Mouse (Mus musculus) midbrain, embryonic 14.5 days (tissue): Measurements from ENCODE around the gene A930002H24Rik. TPM values are rescaled to one million over a fixed set of nuclear protein-coding genes. Genes with fewer than 3 reads are reported as not detected.

Source experiments
- ATAC-seq: fragments of 200-750 bp; cut with Nextera tagmentation; 2 replicates; pipeline ENCODE4 v1.8.0; 2017; ENCODE audit warnings: moderate number of reproducible peaks, moderate library complexity; ENCODE audit not compliant: low FRiP score, low TSS enrichment
- DNase-seq: peaks from one replicate; pipeline ENCODE4 v3.0.0-alpha.2; 2015
- H3K27ac ChIP-seq: fragments of 300-500 bp; sonication (generic); replicated peaks from 2 replicates; pipeline ENCODE4 v1.5.1; 2014; ENCODE audit warnings: mild to moderate bottlenecking, low read depth, low read length, moderate library complexity
- H3K27me3 ChIP-seq: fragments of 300-500 bp; sonication (generic); 2 replicates; pipeline ENCODE4 v1.6.1; 2014; ENCODE audit warnings: low read length, control low read depth, mixed read lengths; ENCODE audit not compliant: control insufficient read depth, insufficient read depth
- H3K36me3 ChIP-seq: fragments of 300-500 bp; sonication (generic); 2 replicates; pipeline ENCODE4 v1.6.1; 2014; ENCODE audit warnings: low read length, control low read depth; ENCODE audit not compliant: control insufficient read depth, insufficient read depth
- H3K4me1 ChIP-seq: fragments of 300-500 bp; sonication (generic); 2 replicates; pipeline ENCODE4 v1.6.1; 2014; ENCODE audit warnings: mild to moderate bottlenecking, antibody characterized with exemption, low read length, control low read depth; ENCODE audit not compliant: control insufficient read depth, insufficient read depth
- H3K4me2 ChIP-seq: fragments of 300-500 bp; sonication (generic); 2 replicates; pipeline ENCODE4 v1.6.1; 2014; ENCODE audit warnings: mild to moderate bottlenecking, low read length, moderate library complexity
- H3K4me3 ChIP-seq: fragments of 300-500 bp; sonication (generic); replicated peaks from 2 replicates; pipeline ENCODE4 v1.5.1; 2014; ENCODE audit warnings: low read depth, low read length
- H3K9ac ChIP-seq: fragments of 300-500 bp; sonication (generic); replicated peaks from 2 replicates; pipeline ENCODE4 v1.6.1; 2014; ENCODE audit warnings: mild to moderate bottlenecking, low read length, moderate library complexity
- H3K9me3 ChIP-seq: fragments of 300-500 bp; sonication (generic); 2 replicates; pipeline ENCODE4 v1.6.1; 2016; ENCODE audit warnings: low read length, control low read depth, mixed read lengths; ENCODE audit not compliant: control insufficient read depth
- WGBS: fragments of 180-500 bp; shearing (Covaris S2); extraction: QIAGEN DNeasy Blood & Tissue Kit; methylation state at CpG from one replicate; pipeline ENCODE4 v1.1.7; 2014; 5-methylcytosine and 5-hydroxymethylcytosine counted together
- polyA plus RNA-seq: library from polyadenylated mRNA; unstranded; fragments of >200 nt; fragmentation: Nextera tagmentation; extraction: Ambion mirVana; gene quantifications from 2 replicates; pipeline ENCODE4 v1.2.1, GENCODE M21; 2014

Gene A930002H24Rik
- polyA plus RNA-seq, 1 experiment from 2014 or later = 2.3 TPM

- no peak for ATAC-seq
- H3K4me3 ChIP-seq = no peak overlapping the region
- no peak overlapping the region for H3K9ac ChIP-seq
- H3K9me3 ChIP-seq = no peaks in the 10 kb centered on the region
- H3K4me1 ChIP-seq = no peaks in the 10 kb centered on the region
- DNase-seq = no peak
- H3K36me3 ChIP-seq = no peaks in the 10 kb centered on the region
- no peak overlapping the region for H3K4me2 ChIP-seq
- no peaks in the 10 kb centered on the region for H3K27me3 ChIP-seq
- 83% methylated on average over 5 of the region's 5 CpGs for WGBS
- no peak overlapping the region for H3K27ac ChIP-seq
These were observed 18.7 kb downstream of the A930002H24Rik start for GRCm38 (mm10) chr17:63844936-63845335.

- no peaks in the 10 kb centered on the region for H3K9me3 ChIP-seq
- no peaks in the 10 kb centered on the region for H3K36me3 ChIP-seq
- no peaks in the 10 kb centered on the region for H3K27me3 ChIP-seq
- H3K4me1 ChIP-seq = no peaks in the 10 kb centered on the region
- H3K27ac ChIP-seq = no peak overlapping the region
- H3K4me2 ChIP-seq = no peak overlapping the region
- DNase-seq (no peak), ATAC-seq (no peak)
- no peak overlapping the region for H3K4me3 ChIP-seq
- WGBS = 83% methylated on average over 1 of the region's 1 CpGs
- no peak overlapping the region for H3K9ac ChIP-seq
These were observed 21.4 kb downstream of the A930002H24Rik start for GRCm38 (mm10) chr17:63842226-63842625.

GRCm38 (mm10) chr17:63839636-63840269 lies 23.8 kb downstream of the A930002H24Rik start:
- H3K4me3 ChIP-seq = no peak overlapping the region
- ATAC-seq (no peak), DNase-seq (no peak)
- WGBS = 88% methylated on average over 3 of the region's 3 CpGs
- no peaks in the 10 kb centered on the region for H3K36me3 ChIP-seq
- no peak overlapping the region for H3K27ac ChIP-seq
- no peaks in the 10 kb centered on the region; the same call in 1 of the 2 replicates for H3K4me1 ChIP-seq
- no peak overlapping the region for H3K9ac ChIP-seq
- no peaks in the 10 kb centered on the region for H3K27me3 ChIP-seq
- H3K9me3 ChIP-seq = no peaks in the 10 kb centered on the region
- H3K4me2 ChIP-seq = no peak overlapping the region

GRCm38 (mm10) chr17:63838144-63838543 lies 25.4 kb downstream of the A930002H24Rik start:
- Histone ChIP-seq H3K36me3 (no peaks in the 10 kb centered on the region), H3K27ac (no peak overlapping the region), H3K27me3 (no peaks in the 10 kb centered on the region), H3K4me1 (no peaks in the 10 kb centered on the region; the same call in 1 of the 2 replicates), H3K4me2 (no peak overlapping the region), H3K9me3 (no peaks in the 10 kb centered on the region), H3K9ac (no peak overlapping the region), H3K4me3 (no peak overlapping the region)
- 94% methylated on average over 8 of the region's 8 CpGs for WGBS
- peak; percentile 34 for DNase-seq
- no peak for ATAC-seq

- Histone ChIP-seq H3K27ac (no peak overlapping the region), H3K36me3 (no peaks in the 10 kb centered on the region), H3K9ac (no peak overlapping the region), H3K4me1 (no peaks in the 10 kb centered on the region; the same call in 1 of the 2 replicates), H3K27me3 (no peaks in the 10 kb centered on the region), H3K9me3 (no peaks in the 10 kb centered on the region), H3K4me3 (no peak overlapping the region), H3K4me2 (no peak overlapping the region)
- DNase-seq (peak; percentile 13), ATAC-seq (no peak)
- WGBS = 68% methylated on average over 8 of the region's 8 CpGs
These were observed 26.9 kb downstream of the A930002H24Rik start for GRCm38 (mm10) chr17:63836641-63837040.

GRCm38 (mm10) chr17:63836223-63836622 lies 27.4 kb downstream of the A930002H24Rik start:
- no peak overlapping the region for H3K27ac ChIP-seq
- whole genome bisulfite sequencing = 75% methylated on average over 2 of the region's 2 CpGs
- no peak overlapping the region for H3K4me2 ChIP-seq
- no peak overlapping the region for H3K4me3 ChIP-seq
- no peak overlapping the region for H3K9ac ChIP-seq
- DNase-seq = no peak
- no peaks in the 10 kb centered on the region for H3K27me3 ChIP-seq
- no peak for ATAC-seq
- H3K36me3 ChIP-seq = no peaks in the 10 kb centered on the region
- H3K9me3 ChIP-seq = no peaks in the 10 kb centered on the region
- no peaks in the 10 kb centered on the region; the same call in 1 of the 2 replicates for H3K4me1 ChIP-seq

- ATAC-seq (no peak), DNase-seq (no peak)
- Histone ChIP-seq H3K4me1 (no peaks in the 10 kb centered on the region; the same call in 1 of the 2 replicates), H3K36me3 (no peaks in the 10 kb centered on the region), H3K9ac (no peak overlapping the region), H3K27ac (no peak overlapping the region), H3K27me3 (no peaks in the 10 kb centered on the region), H3K4me2 (no peak overlapping the region), H3K4me3 (no peak overlapping the region), H3K9me3 (no peaks in the 10 kb centered on the region)
- WGBS = 54% methylated on average over 4 of the region's 4 CpGs
These were observed 32.0 kb downstream of the A930002H24Rik start for GRCm38 (mm10) chr17:63831550-63831949.

- Histone ChIP-seq H3K27me3 (no peaks in the 10 kb centered on the region), H3K27ac (no peak overlapping the region), H3K4me2 (no peak overlapping the region), H3K4me3 (no peak overlapping the region), H3K4me1 (no peaks in the 10 kb centered on the region), H3K36me3 (no peaks in the 10 kb centered on the region), H3K9me3 (no peaks in the 10 kb centered on the region), H3K9ac (no peak overlapping the region)
- 68% methylated on average over 5 of the region's 5 CpGs for WGBS
- DNase-seq (no peak), ATAC-seq (no peak)
These were observed 34.8 kb downstream of the A930002H24Rik start for GRCm38 (mm10) chr17:63828561-63829332.

GRCm38 (mm10) chr17:63826767-63827166 lies 36.8 kb downstream of the A930002H24Rik start:
- Histone ChIP-seq H3K9ac (no peak overlapping the region), H3K4me2 (no peak overlapping the region), H3K4me3 (no peak overlapping the region), H3K36me3 (no peaks in the 10 kb centered on the region), H3K9me3 (no peaks in the 10 kb centered on the region), H3K27ac (no peak overlapping the region), H3K27me3 (no peaks in the 10 kb centered on the region), H3K4me1 (no peaks in the 10 kb centered on the region)
- WGBS = 91% methylated on average over 7 of the region's 7 CpGs
- ATAC-seq (no peak), DNase-seq (no peak)
